Mouse (Mus musculus) CH12.LX (cell line): Measurements from ENCODE around the gene Senp5. TPM values are rescaled to one million over a fixed set of nuclear protein-coding genes. Genes with fewer than 3 reads are reported as not detected.

ENCODE experiments used
- DNase-seq: peaks from one replicate; pipeline ENCODE4 v3.0.0-alpha.2; 2013; ENCODE audit errors: extremely low read depth
- H3K27ac ChIP-seq: 2 replicates; pipeline ENCODE4 v1.5.1; 2012; ENCODE audit warnings: low read depth, mild to moderate bottlenecking, control low read depth, moderate library complexity; ENCODE audit not compliant: insufficient read depth
- H3K27me3 ChIP-seq: replicated peaks from 2 replicates; pipeline ENCODE3; 2012; ENCODE audit warnings: inconsistent platforms
- H3K36me3 ChIP-seq, 2 experiments: replicated peaks in 1 of 2; 2 replicates each; pipeline versions ENCODE3 to v1.6.1; 2012; ENCODE audit warnings: inconsistent platforms in 1 of 2, low read length in 1 of 2, mild to moderate bottlenecking in 1 of 2, mixed read lengths in 1 of 2, moderate library complexity in 1 of 2; ENCODE audit not compliant: control insufficient read depth in 1 of 2, insufficient read depth in 1 of 2
- H3K4me1 ChIP-seq, 2 experiments: 2 replicates each; pipeline ENCODE4 v1.6.1; 2012; ENCODE audit warnings: inconsistent platforms in 1 of 2, moderate library complexity in 1 of 2; ENCODE audit not compliant: insufficient read depth in 2 of 2, control insufficient read depth in 1 of 2
- H3K4me2 ChIP-seq: 2 replicates; pipeline ENCODE4 v1.6.1; 2012; ENCODE audit warnings: low read depth, mild to moderate bottlenecking, control low read depth; ENCODE audit not compliant: poor library complexity, insufficient read depth, severe bottlenecking
- H3K4me3 ChIP-seq, 3 experiments: fragments of 150-350 bp in 1 of 3; sonication (generic) in 1 of 3; replicated peaks in 1 of 3; 2 replicates each; pipeline versions ENCODE3 to v1.5.1; 2011 to 2012; ENCODE audit warnings: low read depth in 2 of 3, low read length in 2 of 3, mild to moderate bottlenecking in 2 of 3, moderate library complexity in 2 of 3, control low read depth in 1 of 3, improper control_type of control experiment in 1 of 3, inconsistent platforms in 1 of 3, mixed read lengths in 1 of 3; ENCODE audit not compliant: poor library complexity in 1 of 3
- H3K79me2 ChIP-seq: replicated peaks from 2 replicates; pipeline ENCODE4 v1.6.1; 2012; ENCODE audit warnings: mild to moderate bottlenecking, moderate library complexity; ENCODE audit not compliant: control insufficient read depth, poor library complexity, insufficient read depth, severe bottlenecking; ENCODE audit errors: extremely low read depth
- H3K9ac ChIP-seq: 2 replicates; pipeline ENCODE4 v1.6.1; 2012; ENCODE audit warnings: low read depth, mild to moderate bottlenecking, control low read depth, moderate library complexity; ENCODE audit not compliant: insufficient read depth
- H3K9me3 ChIP-seq: replicated peaks from 2 replicates; pipeline ENCODE3; 2012; ENCODE audit warnings: low read length, inconsistent platforms, mixed read lengths
- BHLHE40 ChIP-seq: IDR thresholded peaks from 2 replicates; pipeline ENCODE4 v1.6.1; 2011; ENCODE audit warnings: mild to moderate bottlenecking, low read depth, low read length, improper control_type of control experiment
- E2F4 ChIP-seq: IDR thresholded peaks from 2 replicates; pipeline ENCODE4 v1.6.1; 2011; ENCODE audit warnings: low read depth, low read length, improper control_type of control experiment; ENCODE audit not compliant: insufficient replicate concordance
- ELF1 ChIP-seq: IDR thresholded peaks from 2 replicates; pipeline ENCODE4 v1.6.1; 2014; ENCODE audit warnings: low read depth, mild to moderate bottlenecking, inconsistent platforms, low read length, improper control_type of control experiment
- GABPA ChIP-seq: IDR thresholded peaks from 2 replicates; pipeline ENCODE4 v1.6.1; 2012; ENCODE audit warnings: low read depth, low read length, improper control_type of control experiment, inconsistent platforms; ENCODE audit not compliant: insufficient replicate concordance
- JUND ChIP-seq: conservative IDR thresholded peaks from 2 replicates; pipeline ENCODE4 v1.6.1; 2011; ENCODE audit warnings: low read depth, low read length, improper control_type of control experiment
- MEF2A ChIP-seq: IDR thresholded peaks from 2 replicates; pipeline ENCODE4 v1.6.1; 2014; ENCODE audit warnings: low read depth, mild to moderate bottlenecking, inconsistent platforms, low read length, improper control_type of control experiment, borderline replicate concordance
- MXI1 ChIP-seq: IDR thresholded peaks from 2 replicates; pipeline ENCODE4 v1.6.1; 2011; ENCODE audit warnings: mild to moderate bottlenecking, low read depth, low read length, improper control_type of control experiment
- NELFE ChIP-seq: IDR thresholded peaks from 2 replicates; pipeline ENCODE4 v1.6.1; 2011; ENCODE audit warnings: low read depth, low read length, improper control_type of control experiment
- NRF1 ChIP-seq: IDR thresholded peaks from 2 replicates; pipeline ENCODE4 v1.6.1; 2014; ENCODE audit warnings: low read depth, mild to moderate bottlenecking, inconsistent platforms, low read length, improper control_type of control experiment, moderate library complexity
- POLR2AphosphoS2 ChIP-seq: IDR thresholded peaks from 2 replicates; pipeline ENCODE4 v1.6.1; 2011; ENCODE audit warnings: low read depth, low read length, improper control_type of control experiment
- RAD21 ChIP-seq: IDR thresholded peaks from 2 replicates; pipeline ENCODE4 v1.6.1; 2011; ENCODE audit warnings: low read depth, mild to moderate bottlenecking, low read length, improper control_type of control experiment, moderate library complexity
- SIN3A ChIP-seq: IDR thresholded peaks from 2 replicates; pipeline ENCODE4 v1.6.1; 2012; ENCODE audit warnings: low read length, improper control_type of control experiment, inconsistent platforms
- TBP ChIP-seq: conservative IDR thresholded peaks from 2 replicates; pipeline ENCODE4 v1.6.1; 2011; ENCODE audit warnings: low read depth, low read length, improper control_type of control experiment
- TCF12 ChIP-seq: IDR thresholded peaks from 2 replicates; pipeline ENCODE4 v1.6.1; 2014; ENCODE audit warnings: low read depth, mild to moderate bottlenecking, inconsistent platforms, low read length, improper control_type of control experiment
- UBTF ChIP-seq: IDR thresholded peaks from 2 replicates; pipeline ENCODE4 v1.6.1; 2012; ENCODE audit warnings: low read depth, mild to moderate bottlenecking, inconsistent platforms, low read length, improper control_type of control experiment, moderate library complexity
- USF1 ChIP-seq: IDR thresholded peaks from 2 replicates; pipeline ENCODE4 v1.6.1; 2014; ENCODE audit warnings: low read depth, mild to moderate bottlenecking, inconsistent platforms, low read length, improper control_type of control experiment
- dilution Hi-C: fragments of 300-500 bp; cut with MboI; formaldehyde crosslinking; loops from 2 replicates; pipeline ENCODE4 v1.14.3; 2020; ENCODE audit warnings: low sequenced_read_pairs; ENCODE audit not compliant: extremely low pct_unique_long_range_greater_than_20kb, extremely low pct_ligation_motif_present
- in situ Hi-C: fragments of 300-500 bp; cut with MboI; formaldehyde crosslinking; loops from 3 replicates; pipeline ENCODE4 v1.14.3; 2019; ENCODE audit warnings: low sequenced_read_pairs, low pct_ligation_motif_present, low pct_unique_long_range_greater_than_20kb, mixed read lengths
- polyA plus RNA-seq: library from polyadenylated mRNA; unstranded; fragments of >175 nt; gene quantifications from 2 replicates; pipeline ENCODE4 v1.2.1, GENCODE M21; 2012; ENCODE audit warnings: low read depth; ENCODE audit not compliant: insufficient read length
- total RNA-seq, 2 experiments: library from RNA; depleted of rRNA; stranded (reverse); fragments of 300-350 nt in 1 of 2; fragments of >200 nt in 1 of 2; gene quantifications; 2 replicates each; pipeline ENCODE4 v1.2.3; 2012 to 2014

Senp5 gene
- total and polyA plus RNA-seq, 3 experiments = 19.3 to 31.2 (median 28.8) TPM

DNA sequence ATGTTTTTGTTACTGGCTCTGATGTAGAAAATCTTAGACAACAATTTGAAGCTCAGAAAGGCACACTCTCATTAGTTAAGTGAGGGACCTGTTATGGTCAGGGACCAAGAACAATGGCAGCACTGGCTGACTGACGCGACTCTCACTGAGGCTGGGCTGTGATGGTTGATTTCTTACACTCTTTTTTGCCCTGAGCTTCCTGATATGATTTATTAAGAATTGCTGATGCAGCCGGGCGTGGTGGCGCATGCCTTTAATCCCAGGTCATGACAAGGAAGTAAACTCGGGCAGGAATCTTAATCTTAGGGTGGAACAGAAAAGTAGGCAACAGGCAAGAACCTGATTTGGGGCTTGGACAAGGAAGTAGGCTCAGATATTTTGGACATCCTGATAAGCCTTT, 77.0 kb downstream of the Senp5 start:
- peaks cover 27% of the 10 kb centered on the region for H3K9me3 ChIP-seq
- in situ Hi-C loops = loop anchor here (5.0 kb wide), 1 partner anchor 174 kb away; no protein-coding TSS in a partner anchor
- no peak overlapping the region for H3K27ac ChIP-seq
- no peaks in the 10 kb centered on the region for H3K27me3 ChIP-seq
- H3K4me2 ChIP-seq = peak overlapping the region; percentile 73
- DNase-seq = no peak
- H3K4me1 ChIP-seq = peaks cover 12 to 41% of the 10 kb centered on the region in 2 experiments
- H3K9ac ChIP-seq = peak overlapping the region; percentile 41; the same call in 1 of the 2 replicates
- TF ChIP-seq TBP (no peak), UBTF (0 out of 2 replicates have a peak, but pooled peaks have one; percentile 34), BHLHE40 (no peak), NELFE (no peak), NRF1 (0 out of 2 replicates have a peak, but pooled peaks have one; percentile 10)
- H3K79me2 ChIP-seq = peaks cover 4% of the 10 kb centered on the region
- peaks cover 9 to 29% of the 10 kb centered on the region in 2 experiments for H3K36me3 ChIP-seq
- H3K4me3 ChIP-seq = peak overlapping the region in 1 of 3 experiments; percentile 68
- dilution Hi-C loops = no loop called here

GRCm38 (mm10) chr16:31924368-31924767, 78.7 kb downstream of the Senp5 start:
- in situ Hi-C loops = no loop called here
- no peak for DNase-seq
- Histone ChIP-seq H3K27ac (no peak overlapping the region), H3K9me3 (peaks cover 10% of the 10 kb centered on the region)
- TF ChIP-seq SIN3A = no peak
- TF ChIP-seq E2F4 = no peak
- no peak for TF ChIP-seq TCF12
- no peak for TF ChIP-seq TBP
- no peak for TF ChIP-seq UBTF
- TF ChIP-seq NRF1 = no peak
- no peak for TF ChIP-seq ELF1
- no peak for TF ChIP-seq MEF2A
- no peak for TF ChIP-seq RAD21
- no peak for TF ChIP-seq GABPA
- TF ChIP-seq USF1 = no peak
- no peak for TF ChIP-seq POLR2AphosphoS2
- TF ChIP-seq JUND = no peak
- no peak for TF ChIP-seq MXI1
- TF ChIP-seq, all 38 proteins: peak for 0
- no peak overlapping the region for H3K4me2 ChIP-seq
- H3K36me3 ChIP-seq = peaks cover 0 to 12% of the 10 kb centered on the region in 2 experiments
- H3K4me3 ChIP-seq = no peak overlapping the region
- peaks cover 4% of the 10 kb centered on the region for H3K79me2 ChIP-seq
- no peaks in the 10 kb centered on the region for H3K27me3 ChIP-seq
- H3K4me1 ChIP-seq = peaks cover 12 to 30% of the 10 kb centered on the region in 2 experiments
- H3K9ac ChIP-seq = no peak overlapping the region
- dilution Hi-C loops = no loop called here
